Mouse (Mus musculus): ENCODE measurements around the gene Cachd1. TPM values are rescaled to one million over a fixed set of nuclear protein-coding genes. Genes with fewer than 3 reads are reported as not detected.

The Cachd1 gene
- polyA plus RNA-seq, 1 experiment from 2014 or later, result 6.6 TPM

DNA sequence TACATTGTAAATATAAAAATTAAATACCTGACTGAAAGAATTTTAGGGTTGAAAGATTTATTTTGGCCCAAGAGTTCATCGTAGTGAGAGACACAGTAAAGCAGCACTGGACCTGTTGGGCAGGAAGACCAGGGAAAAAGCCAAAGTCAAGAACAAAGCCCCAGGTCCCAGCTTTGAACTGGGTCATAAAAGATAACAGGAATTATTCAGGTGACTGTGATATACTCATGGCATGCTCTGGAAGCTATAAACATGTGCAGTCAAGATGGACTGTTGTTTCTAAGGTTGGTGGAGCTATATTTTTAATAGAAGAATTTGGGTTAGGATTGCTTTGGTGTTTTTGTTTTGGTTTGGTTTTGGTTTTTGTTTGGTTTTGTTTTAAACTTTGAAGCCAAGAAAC, 148.7 kb downstream of the Cachd1 start:
- Histone ChIP-seq H3K9ac (no peak overlapping the region), H3K27ac (replicated peaks) (no peak overlapping the region), H3K4me2 (no peak overlapping the region), H3K36me3 (replicated peaks) (no peaks in the 10 kb centered on the region), H3K9me3 (replicated peaks) (no peaks in the 10 kb centered on the region), H3K4me3 (replicated peaks) (no peak overlapping the region), H3K4me1 (replicated peaks) (no peaks in the 10 kb centered on the region), H3K27me3 (no peaks in the 10 kb centered on the region)
- 63% methylated on average over 1 of the region's 1 CpGs for WGBS (ENCODE audit: insufficient replicate concordance)
- no peak for ATAC-seq (ENCODE audit: insufficient read depth)

DNA sequence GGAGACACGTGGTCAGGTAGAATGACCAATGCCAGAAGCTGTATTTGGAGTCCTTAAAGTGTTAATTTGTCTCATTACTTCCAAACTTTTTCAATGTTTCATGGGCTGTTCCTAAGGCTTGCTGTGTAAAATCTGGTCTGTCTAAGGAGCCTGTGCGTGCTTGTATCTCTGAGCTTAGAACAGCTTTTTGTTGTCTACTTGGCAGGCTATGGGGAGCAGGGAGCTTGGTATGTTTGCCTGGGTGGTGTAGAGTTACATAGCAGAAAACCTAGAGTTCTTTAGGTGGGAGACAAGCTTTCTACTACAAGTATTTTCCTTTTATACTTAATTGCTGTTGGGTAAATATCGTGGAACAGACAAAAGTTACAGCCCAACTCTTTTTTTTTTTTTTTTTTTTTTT, 150.1 kb downstream of the Cachd1 start:
- WGBS (ENCODE audit: insufficient replicate concordance), result 56% methylated on average over 3 of the region's 3 CpGs
- Histone ChIP-seq H3K27me3 (no peaks in the 10 kb centered on the region), H3K27ac (replicated peaks) (no peak overlapping the region)

DNA sequence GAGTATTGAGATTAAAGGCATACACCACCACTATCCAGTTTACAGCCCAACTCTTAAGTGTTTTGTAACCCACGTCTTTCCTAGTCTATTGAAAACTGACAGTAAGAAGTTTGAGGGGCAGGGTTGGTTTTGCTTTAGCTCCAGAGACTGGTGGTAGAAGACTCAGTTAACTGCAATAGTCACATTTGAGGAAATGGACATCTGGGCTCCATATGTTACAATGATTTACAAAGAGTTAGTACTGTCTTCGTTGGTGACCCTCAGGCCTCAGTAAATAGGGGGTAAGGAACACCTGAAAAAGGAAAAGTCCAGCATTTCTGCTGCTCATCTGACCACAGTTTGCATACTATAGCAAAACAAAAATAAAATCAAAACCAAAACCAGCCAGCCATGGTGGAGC, 150.6 kb downstream of the Cachd1 start:
- no peak for ATAC-seq (ENCODE audit: insufficient read depth)
- no peak overlapping the region for H3K4me2 ChIP-seq
- H3K27ac ChIP-seq (replicated peaks), result no peak overlapping the region
- no peaks in the 10 kb centered on the region for H3K27me3 ChIP-seq
- WGBS (ENCODE audit: insufficient replicate concordance), result 55% methylated on average over 2 of the region's 2 CpGs
- no peak overlapping the region for H3K4me3 ChIP-seq (replicated peaks)
- H3K4me1 ChIP-seq (replicated peaks), result no peaks in the 10 kb centered on the region
- no peaks in the 10 kb centered on the region for H3K36me3 ChIP-seq (replicated peaks)
- no peaks in the 10 kb centered on the region for H3K9me3 ChIP-seq (replicated peaks)
- H3K9ac ChIP-seq, result no peak overlapping the region

More for the DNA sequence above, 150.1 kb downstream of the Cachd1 start:
- H3K9ac ChIP-seq, result no peak overlapping the region
- H3K4me3 ChIP-seq (replicated peaks), result no peak overlapping the region
- H3K36me3 ChIP-seq (replicated peaks), result no peaks in the 10 kb centered on the region
- no peak overlapping the region for H3K4me2 ChIP-seq
- no peaks in the 10 kb centered on the region for H3K4me1 ChIP-seq (replicated peaks)
- H3K9me3 ChIP-seq (replicated peaks), result no peaks in the 10 kb centered on the region
- no peak for ATAC-seq (ENCODE audit: insufficient read depth)

DNA sequence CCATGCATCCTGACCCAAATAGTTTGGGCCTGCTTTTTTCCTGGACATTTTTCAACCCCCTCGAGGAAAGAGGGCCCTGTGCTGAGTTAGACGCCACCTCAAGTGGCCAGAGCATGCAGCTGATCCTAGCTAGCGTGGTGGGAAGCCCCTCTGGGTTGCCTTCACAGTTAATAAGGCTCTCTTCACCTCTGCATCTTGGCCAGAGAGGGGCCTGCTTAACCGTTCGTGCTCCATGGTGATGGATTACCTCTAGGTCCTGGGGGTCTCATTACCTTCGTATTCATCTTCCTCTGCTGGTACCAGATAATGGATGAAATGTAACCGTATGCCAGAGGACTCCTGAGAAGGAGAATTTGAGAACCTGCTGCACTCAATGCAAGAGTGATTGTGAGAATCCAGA, 167.2 kb downstream of the Cachd1 start:
- WGBS (ENCODE audit: insufficient replicate concordance), result 52% methylated on average over 7 of the region's 7 CpGs
- Histone ChIP-seq H3K9ac (no peak overlapping the region), H3K9me3 (replicated peaks) (no peaks in the 10 kb centered on the region), H3K27me3 (no peaks in the 10 kb centered on the region; the same call in 1 of the 2 replicates), H3K4me2 (no peak overlapping the region), H3K4me3 (replicated peaks) (no peak overlapping the region), H3K4me1 (replicated peaks) (no peaks in the 10 kb centered on the region), H3K27ac (replicated peaks) (no peak overlapping the region), H3K36me3 (replicated peaks) (no peaks in the 10 kb centered on the region)
- ATAC-seq (ENCODE audit: insufficient read depth), result no peak

DNA sequence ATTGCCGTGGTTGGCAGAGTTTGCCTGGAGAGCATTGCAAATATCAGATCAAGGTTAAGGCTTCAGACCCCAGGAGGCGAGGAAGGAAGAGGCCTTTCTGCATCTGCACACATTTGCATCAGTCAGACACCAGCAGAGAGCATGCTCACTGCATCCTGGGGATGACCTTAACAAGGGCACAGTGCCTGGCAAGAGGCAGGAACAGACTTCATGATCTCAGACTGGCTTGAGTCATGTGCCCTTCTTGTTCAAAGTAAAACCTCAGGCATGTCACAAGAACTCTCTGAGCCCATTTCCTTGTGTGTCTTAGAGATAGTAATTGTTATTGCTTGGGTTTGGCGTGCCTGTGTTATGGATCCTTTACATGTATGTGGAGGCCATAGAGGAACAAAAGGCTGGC, 167.8 kb downstream of the Cachd1 start:
- H3K9me3 ChIP-seq (replicated peaks), result no peaks in the 10 kb centered on the region
- no peak overlapping the region for H3K4me3 ChIP-seq (replicated peaks)
- H3K36me3 ChIP-seq (replicated peaks), result no peaks in the 10 kb centered on the region
- H3K27me3 ChIP-seq, result no peaks in the 10 kb centered on the region; the same call in 1 of the 2 replicates
- no peak overlapping the region for H3K9ac ChIP-seq
- ATAC-seq (ENCODE audit: insufficient read depth), result no peak
- no peaks in the 10 kb centered on the region for H3K4me1 ChIP-seq (replicated peaks)
- no peak overlapping the region for H3K4me2 ChIP-seq
- no peak overlapping the region for H3K27ac ChIP-seq (replicated peaks)
- WGBS (ENCODE audit: insufficient replicate concordance), result 50% methylated on average over 3 of the region's 3 CpGs

DNA sequence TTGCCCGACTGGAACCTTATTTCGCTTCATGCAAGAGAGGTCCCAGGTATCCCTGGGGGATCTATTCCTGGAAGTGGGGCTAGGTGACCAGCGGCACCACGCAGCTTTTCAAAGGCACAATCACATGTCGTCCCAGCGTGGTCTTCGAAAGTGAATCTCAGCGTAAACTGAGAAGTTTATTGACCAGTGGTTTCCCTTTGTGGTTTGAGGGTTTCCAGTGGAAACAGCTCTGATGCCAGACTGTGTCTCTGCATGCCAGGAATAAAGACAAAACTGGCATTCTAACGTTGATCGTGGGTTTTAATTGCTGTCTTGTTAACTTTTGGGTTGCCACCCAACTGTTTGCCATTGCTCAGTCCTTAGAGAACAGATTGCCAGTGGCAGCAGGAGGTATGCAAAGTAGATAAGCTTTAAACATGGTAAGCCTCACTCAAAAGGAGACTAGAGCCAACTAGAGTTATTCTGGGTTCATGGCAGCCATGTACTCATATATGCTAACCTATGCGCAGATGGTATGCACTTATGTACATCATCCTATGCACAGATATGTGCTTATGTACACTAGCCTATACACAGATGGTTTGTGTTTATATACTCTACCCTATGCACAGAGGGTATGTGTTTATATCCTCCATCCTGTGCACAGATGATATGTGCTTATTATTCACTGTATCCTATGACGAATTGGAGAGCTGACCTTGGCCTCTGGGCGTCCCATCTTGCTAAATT, 168.9 kb downstream of the Cachd1 start:
- Histone ChIP-seq H3K9ac (no peak overlapping the region), H3K9me3 (replicated peaks) (no peaks in the 10 kb centered on the region), H3K4me2 (no peak overlapping the region), H3K4me1 (replicated peaks) (no peaks in the 10 kb centered on the region), H3K4me3 (replicated peaks) (no peak overlapping the region), H3K27me3 (no peaks in the 10 kb centered on the region; the same call in 1 of the 2 replicates), H3K36me3 (replicated peaks) (no peaks in the 10 kb centered on the region), H3K27ac (replicated peaks) (no peak overlapping the region)
- 37% methylated on average over 13 of the region's 13 CpGs for WGBS (ENCODE audit: insufficient replicate concordance)
- no peak for ATAC-seq (ENCODE audit: insufficient read depth)

DNA sequence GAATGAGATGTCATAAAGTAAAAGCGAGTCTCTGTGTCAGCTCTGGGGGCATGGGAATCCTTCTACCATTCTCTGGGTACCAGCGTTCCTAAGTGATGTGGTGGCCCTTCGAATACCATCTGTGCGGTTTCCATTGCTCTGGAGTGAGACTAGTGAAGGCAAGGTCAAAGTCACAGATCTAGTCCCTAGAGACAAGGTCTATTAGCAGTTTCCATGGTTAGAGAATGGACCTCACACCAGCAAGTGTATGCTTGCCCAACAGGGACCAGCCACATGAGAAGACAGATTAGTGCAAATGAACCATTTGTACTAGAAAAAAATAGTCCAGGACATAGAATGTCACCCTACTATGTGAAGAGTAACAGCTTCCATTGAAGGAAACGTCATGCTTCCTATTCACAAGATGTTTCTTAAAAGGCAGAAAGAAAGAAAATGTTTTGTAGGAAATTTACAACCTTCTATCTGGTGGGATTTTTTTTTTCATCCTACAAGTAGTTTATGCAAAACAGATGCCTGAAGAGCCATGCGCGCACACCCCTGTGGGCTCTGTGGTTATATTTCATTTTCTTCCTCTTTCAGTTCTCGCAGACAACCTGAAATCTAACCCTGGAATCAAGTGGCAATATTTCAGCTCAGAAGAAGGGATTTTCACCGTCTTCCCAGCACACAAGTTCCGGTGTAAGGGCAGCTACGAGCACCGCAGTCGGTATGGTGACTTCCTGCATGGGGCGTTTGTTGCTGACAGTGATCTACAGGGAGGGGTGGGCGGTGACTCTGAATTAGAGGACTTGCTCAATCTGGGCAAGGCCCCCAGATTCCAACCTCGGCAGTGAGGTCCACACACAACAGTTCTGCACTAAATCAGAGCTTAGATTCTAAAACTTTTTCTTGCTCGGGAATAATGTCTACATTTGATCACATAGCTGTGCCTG, 172.3 kb downstream of the Cachd1 start:
- Histone ChIP-seq H3K9me3 (replicated peaks) (no peaks in the 10 kb centered on the region), H3K4me2 (no peak overlapping the region), H3K27me3 (no peaks in the 10 kb centered on the region; the same call in 1 of the 2 replicates), H3K36me3 (replicated peaks) (no peaks in the 10 kb centered on the region), H3K4me1 (replicated peaks) (no peaks in the 10 kb centered on the region), H3K4me3 (replicated peaks) (no peak overlapping the region), H3K9ac (no peak overlapping the region), H3K27ac (replicated peaks) (no peak overlapping the region)
- ATAC-seq (ENCODE audit: insufficient read depth), result no peak
- 45% methylated on average over 17 of the region's 17 CpGs for WGBS (ENCODE audit: insufficient replicate concordance)

DNA sequence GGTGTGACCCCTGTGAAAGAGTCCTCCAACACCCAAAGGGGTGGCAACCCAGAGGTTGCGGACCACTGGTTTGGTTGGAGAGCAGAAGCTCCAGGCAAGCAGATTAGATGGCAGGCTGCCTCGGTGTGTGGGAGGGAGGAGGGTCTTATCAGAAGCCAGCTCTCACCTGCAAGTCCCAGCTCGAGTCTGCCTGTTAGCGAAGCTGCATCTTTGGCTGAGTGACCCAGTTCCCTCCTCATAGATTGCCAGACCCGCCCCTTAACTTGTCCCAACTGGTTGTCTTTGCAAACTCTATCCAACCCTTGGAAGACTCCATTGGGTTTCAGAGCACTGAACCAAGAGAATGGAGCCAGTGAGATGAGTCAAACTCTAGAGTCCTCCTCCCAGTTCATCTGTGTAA, 173.8 kb downstream of the Cachd1 start:
- Histone ChIP-seq H3K9ac (no peak overlapping the region), H3K27ac (replicated peaks) (no peak overlapping the region), H3K4me3 (replicated peaks) (no peak overlapping the region), H3K4me1 (replicated peaks) (no peaks in the 10 kb centered on the region), H3K9me3 (replicated peaks) (no peaks in the 10 kb centered on the region), H3K4me2 (no peak overlapping the region), H3K27me3 (no peaks in the 10 kb centered on the region; the same call in 1 of the 2 replicates), H3K36me3 (replicated peaks) (no peaks in the 10 kb centered on the region)
- no peak for ATAC-seq (ENCODE audit: insufficient read depth)
- WGBS (ENCODE audit: insufficient replicate concordance), result 59% methylated on average over 5 of the region's 5 CpGs

DNA sequence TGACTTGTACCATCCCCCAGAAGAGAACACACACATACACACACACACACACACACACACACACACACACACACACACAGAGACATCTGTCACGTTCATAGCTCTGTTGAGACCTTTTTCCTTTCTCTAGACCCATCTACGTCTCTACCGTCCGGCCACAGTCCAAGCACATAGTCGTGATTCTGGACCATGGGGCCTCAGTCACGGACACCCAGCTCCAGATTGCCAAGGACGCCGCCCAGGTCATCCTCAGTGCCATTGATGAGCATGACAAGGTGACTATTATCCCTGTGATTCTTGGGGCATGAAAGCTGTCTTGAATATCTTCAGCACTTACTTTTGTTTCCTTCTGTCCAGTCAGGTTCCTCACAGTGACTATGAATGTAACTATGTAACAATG, 175.4 kb downstream of the Cachd1 start:
- no peaks in the 10 kb centered on the region; the same call in 1 of the 2 replicates for H3K27me3 ChIP-seq
- H3K4me2 ChIP-seq, result no peak overlapping the region
- no peak overlapping the region for H3K9ac ChIP-seq
- H3K36me3 ChIP-seq (replicated peaks), result no peaks in the 10 kb centered on the region
- no peak overlapping the region for H3K27ac ChIP-seq (replicated peaks)
- no peak for ATAC-seq (ENCODE audit: insufficient read depth)
- H3K4me1 ChIP-seq (replicated peaks), result no peaks in the 10 kb centered on the region
- no peak overlapping the region for H3K4me3 ChIP-seq (replicated peaks)
- no peaks in the 10 kb centered on the region for H3K9me3 ChIP-seq (replicated peaks)
- 75% methylated on average over 8 of the region's 8 CpGs for WGBS (ENCODE audit: insufficient replicate concordance)

DNA sequence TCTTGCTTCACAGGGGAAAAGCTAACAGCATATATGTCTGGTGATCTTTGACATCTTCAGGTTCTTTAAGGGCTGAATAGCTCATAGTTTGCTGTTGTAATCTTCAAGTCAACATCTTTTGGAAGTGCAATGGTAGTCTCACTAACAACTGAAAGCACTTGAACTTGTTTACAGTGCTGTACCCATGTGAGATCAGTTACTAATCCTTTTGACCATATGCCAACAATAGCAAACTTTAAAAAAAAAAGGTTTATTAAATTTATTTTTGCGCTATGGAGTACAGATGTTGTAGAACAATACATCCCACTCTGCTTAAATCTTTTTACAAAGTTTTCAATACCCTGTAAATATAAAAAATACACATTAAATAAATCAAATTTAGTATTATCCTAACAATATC, 186.9 kb downstream of the Cachd1 start:
- ATAC-seq (ENCODE audit: insufficient read depth), result no peak
- Histone ChIP-seq H3K4me2 (no peak overlapping the region), H3K4me1 (replicated peaks) (no peaks in the 10 kb centered on the region), H3K9me3 (replicated peaks) (no peaks in the 10 kb centered on the region), H3K27me3 (no peaks in the 10 kb centered on the region), H3K36me3 (replicated peaks) (no peaks in the 10 kb centered on the region), H3K27ac (replicated peaks) (no peak overlapping the region), H3K9ac (no peak overlapping the region), H3K4me3 (replicated peaks) (no peak overlapping the region)
- WGBS (ENCODE audit: insufficient replicate concordance), result 69% methylated on average over 1 of the region's 1 CpGs

DNA sequence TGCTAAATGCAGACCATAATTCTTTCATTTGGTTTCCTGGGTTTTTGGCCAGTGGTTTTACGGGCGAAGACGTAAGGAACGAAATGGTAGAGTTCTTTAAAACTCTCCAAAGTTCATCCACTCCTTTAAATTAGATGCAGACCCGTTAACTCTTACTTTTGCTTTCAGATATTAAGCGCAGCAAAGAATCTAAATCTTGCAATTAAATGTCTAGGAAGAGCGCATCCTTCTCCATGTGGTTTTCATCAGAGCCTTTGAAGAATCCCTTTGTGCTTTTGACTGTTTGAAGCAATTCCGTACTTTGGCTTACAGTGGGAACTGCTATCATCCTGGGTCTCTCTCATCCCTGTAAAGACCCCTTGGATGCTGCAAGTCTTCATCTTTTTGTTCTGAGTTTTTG, 187.3 kb downstream of the Cachd1 start:
- whole genome bisulfite sequencing (ENCODE audit: insufficient replicate concordance), result 77% methylated on average over 8 of the region's 8 CpGs
- no peak overlapping the region for H3K27ac ChIP-seq (replicated peaks)

More for the DNA sequence above, 187.3 kb downstream of the Cachd1 start:
- no peak overlapping the region for H3K4me3 ChIP-seq (replicated peaks)
- no peaks in the 10 kb centered on the region for H3K4me1 ChIP-seq (replicated peaks)
- H3K9ac ChIP-seq, result no peak overlapping the region
- H3K27me3 ChIP-seq, result no peaks in the 10 kb centered on the region
- no peak overlapping the region for H3K4me2 ChIP-seq
- ATAC-seq (ENCODE audit: insufficient read depth), result no peak
- H3K36me3 ChIP-seq (replicated peaks), result no peaks in the 10 kb centered on the region
- H3K9me3 ChIP-seq (replicated peaks), result no peaks in the 10 kb centered on the region
